Comparison of ENCODE assay signal across 8 mouse cellular contexts in the genomic region with DNA sequence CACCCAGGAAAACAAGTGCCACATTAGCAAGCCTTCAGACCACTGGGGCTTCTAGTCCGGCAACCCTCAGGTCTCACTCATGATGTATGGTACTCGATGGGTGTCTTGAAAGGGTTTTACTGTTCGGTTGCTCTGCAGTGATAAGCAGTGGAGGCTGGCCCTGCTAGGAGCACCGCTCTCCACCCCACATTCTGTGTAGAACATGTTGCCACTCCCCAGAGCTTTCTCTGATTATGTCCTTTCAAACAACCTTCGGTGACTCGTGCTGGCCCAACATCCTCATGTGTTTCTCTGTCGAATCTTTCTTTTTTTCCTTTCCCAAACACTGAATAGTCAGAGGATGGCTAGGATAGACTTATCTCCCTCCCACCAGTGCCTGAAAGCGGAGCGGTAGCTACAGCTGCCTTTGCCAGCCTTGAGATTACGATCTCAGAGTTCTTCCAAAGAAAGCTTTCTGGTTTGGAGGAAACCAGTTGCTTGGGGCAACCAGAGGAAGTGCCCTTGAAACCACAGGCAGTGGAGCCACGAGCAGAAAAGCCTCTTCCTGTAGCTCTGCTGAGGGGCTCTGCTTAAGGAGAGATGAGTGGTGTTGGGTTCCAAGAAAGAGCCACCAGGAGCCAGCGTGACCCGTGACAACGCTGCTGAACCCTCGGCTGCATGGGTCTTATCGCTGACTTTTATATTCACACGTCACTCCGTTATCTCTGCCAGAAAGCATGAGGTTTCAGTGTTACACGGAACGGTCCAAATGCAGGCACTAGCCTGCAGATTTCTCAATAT.
DNase-seq lines count a peak whose midpoint lies in the region; ATAC-seq and TF ChIP-seq lines count a peak whose summit lies in the region.

No protein-coding gene starts in this region.

- H3K9me3 ChIP-seq in hindbrain, embryonic 10.5 days: no peaks in the 10 kb centered on the region
- H3K9me3 ChIP-seq in hindbrain, embryonic 11.5 days (ENCODE audit: control insufficient read depth, low read length): no peaks in the 10 kb centered on the region
- no peaks in the 10 kb centered on the region for H3K9me3 ChIP-seq in liver, postnatal 0 days (ENCODE audit: low read length)

- no peak overlapping the region for H3K4me2 ChIP-seq in hindbrain, embryonic 11.5 days (replicated peaks; ENCODE audit: low read depth, low read length)
- peak overlapping the region; percentile 67 for H3K4me2 ChIP-seq in liver, postnatal 0 days (ENCODE audit: low read depth, low read length)

- 77% methylated on average over 20 of the region's 20 CpGs for WGBS in hindbrain, embryonic 10.5 days
- 75% methylated on average over 20 of the region's 20 CpGs for WGBS in hindbrain, embryonic 11.5 days
- 23% methylated on average over 20 of the region's 20 CpGs for WGBS in liver, postnatal 0 days (ENCODE audit: insufficient replicate concordance)

- no peak for TF ChIP-seq CTCF in liver, postnatal 0 days (IDR thresholded peaks at IDR 0.05; ENCODE audit: low read depth)

- ATAC-seq in hindbrain, embryonic 11.5 days (ENCODE audit: low FRiP score): no peak
- ATAC-seq in CD4-positive, CD25-positive, alpha-beta regulatory T cell, adult 4 months: peak; percentile 80
- 0 out of 2 replicates have a peak, but pooled peaks have one; percentile 27 for ATAC-seq in erythroblast, adult 5-6 weeks (replicated peaks; ENCODE audit: low FRiP score, poor library complexity, severe bottlenecking)
- ATAC-seq in liver, postnatal 0 days: peak; percentile 68

- H3K27ac ChIP-seq in hindbrain, embryonic 10.5 days: peak overlapping the region; percentile 57
- no peak overlapping the region for H3K27ac ChIP-seq in hindbrain, embryonic 11.5 days (ENCODE audit: low read depth, low read length)
- H3K27ac ChIP-seq in liver, postnatal 0 days (ENCODE audit: low read depth): peak overlapping the region; percentile 36; the same call in 1 of the 2 replicates

- DNase-seq in hindbrain, embryonic 10.5 days (ENCODE audit: low spot score): no peak
- DNase-seq in hindbrain, embryonic 11.5 days (ENCODE audit: low spot score): no peak
- DNase-seq in liver, postnatal 0 days: no peak
- no peak for DNase-seq in gastrocnemius, postnatal 36 days
- DNase-seq in right cerebral cortex, postnatal 14 days: no peak
- DNase-seq in right cerebral cortex, postnatal 4 days: no peak

- H3K36me3 ChIP-seq in hindbrain, embryonic 10.5 days: no peaks in the 10 kb centered on the region
- no peaks in the 10 kb centered on the region for H3K36me3 ChIP-seq in hindbrain, embryonic 11.5 days (ENCODE audit: control insufficient read depth, insufficient read depth, low read length)
- H3K36me3 ChIP-seq in liver, postnatal 0 days (replicated peaks; ENCODE audit: insufficient read depth, low read length): no peaks in the 10 kb centered on the region

- intact Hi-C loops in gastrocnemius, postnatal 36 days (cut with DNase I): no loop called here

- peaks cover 17% of the 10 kb centered on the region for H3K4me1 ChIP-seq in hindbrain, embryonic 10.5 days (replicated peaks)
- 0 out of 2 replicates have a peak, but pooled peaks cover 2% of the 10 kb centered on the region for H3K4me1 ChIP-seq in hindbrain, embryonic 11.5 days (replicated peaks; ENCODE audit: control insufficient read depth, insufficient read depth, low read length)
- H3K4me1 ChIP-seq in liver, postnatal 0 days (ENCODE audit: insufficient read depth): peaks cover 25% of the 10 kb centered on the region

- H3K27me3 ChIP-seq in hindbrain, embryonic 10.5 days (ENCODE audit: insufficient read depth, poor library complexity, severe bottlenecking): no peaks in the 10 kb centered on the region
- no peaks in the 10 kb centered on the region for H3K27me3 ChIP-seq in hindbrain, embryonic 11.5 days (ENCODE audit: control insufficient read depth, insufficient read depth, low read length)
- H3K27me3 ChIP-seq in liver, postnatal 0 days (ENCODE audit: insufficient read depth, low read length): no peaks in the 10 kb centered on the region

- TF ChIP-seq EP300 in liver, postnatal 0 days (IDR thresholded peaks at IDR 0.05; ENCODE audit: low read depth): peak; percentile 18; the same call in 1 of the 2 replicates

- H3K9ac ChIP-seq in hindbrain, embryonic 11.5 days (ENCODE audit: low read depth, low read length): no peak overlapping the region
- no peak overlapping the region for H3K9ac ChIP-seq in liver, postnatal 0 days (replicated peaks)

- H3K4me3 ChIP-seq in hindbrain, embryonic 10.5 days: no peak overlapping the region
- no peak overlapping the region for H3K4me3 ChIP-seq in hindbrain, embryonic 11.5 days (ENCODE audit: low read depth, low read length)
- H3K4me3 ChIP-seq in liver, postnatal 0 days (ENCODE audit: low read depth, low read length): peak overlapping the region; percentile 25
